15 mouse cellular contexts compared by ENCODE assay signal in the genomic region with DNA sequence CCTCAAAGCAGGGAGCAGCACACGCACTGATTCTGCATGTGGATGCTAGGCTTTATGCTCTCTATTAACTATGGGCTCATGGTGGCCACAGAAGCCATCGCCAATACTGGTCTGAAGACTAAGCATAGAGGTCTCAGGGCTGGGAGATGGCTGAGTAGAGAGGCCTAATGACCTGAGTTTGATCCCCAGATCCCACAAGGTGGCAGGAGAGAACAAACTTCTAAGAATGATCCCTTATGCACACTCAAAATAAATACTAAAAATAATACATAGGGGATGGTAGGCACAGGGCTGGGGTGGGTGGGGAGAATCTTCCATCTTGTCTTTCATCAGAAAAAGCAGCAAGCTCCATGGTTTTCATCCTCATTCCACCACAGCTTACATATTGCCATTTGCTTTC.
DNase-seq lines count a peak whose midpoint lies in the region; ATAC-seq and TF ChIP-seq lines count a peak whose summit lies in the region.
"Had no signal": no experiment of that assay in that cellular context is flagged by ENCODE, and none has a peak within 500 bp of the region (broad histone marks: within the 10 kb centered on the region; RNA-seq: fewer than 3 reads in every experiment).

No protein-coding gene starts in this region.

- H3K9me3 ChIP-seq in liver, postnatal 0 days (ENCODE audit: low read length), result no peaks in the 10 kb centered on the region
- no peaks in the 10 kb centered on the region for H3K9me3 ChIP-seq in CH12.LX (replicated peaks; ENCODE audit: low read length)
- H3K9me3 ChIP-seq: hindbrain, embryonic 12.5 days; limb, embryonic 13.5 days had no signal

- no peaks in the 10 kb centered on the region for H3K27me3 ChIP-seq in liver, postnatal 0 days (ENCODE audit: insufficient read depth, low read length)
- H3K27me3 ChIP-seq in CH12.LX (replicated peaks), result no peaks in the 10 kb centered on the region
- H3K27me3 ChIP-seq: hindbrain, embryonic 12.5 days; limb, embryonic 13.5 days had no signal

- in situ Hi-C loops in CH12.LX (cut with MboI; ENCODE audit: low pct_ligation_motif_present, low pct_unique_long_range_greater_than_20kb, low sequenced_read_pairs), result no loop called here

- no peak for TF ChIP-seq POLR2A in CH12.LX (IDR thresholded peaks at IDR 0.05; ENCODE audit: low read depth, low read length)

- peak; percentile 58 for TF ChIP-seq RAD21 in CH12.LX (IDR thresholded peaks at IDR 0.05; ENCODE audit: low read depth, low read length)

- H3K27ac ChIP-seq in liver, postnatal 0 days (ENCODE audit: low read depth), result no peak overlapping the region
- no peak overlapping the region for H3K27ac ChIP-seq in CH12.LX (ENCODE audit: insufficient read depth, low read depth)
- H3K27ac ChIP-seq: hindbrain, embryonic 12.5 days; limb, embryonic 13.5 days had no signal

- WGBS in liver, postnatal 0 days (ENCODE audit: insufficient replicate concordance), result 82% methylated on average over 2 of the region's 2 CpGs

- TF ChIP-seq CTCF in liver, postnatal 0 days (IDR thresholded peaks at IDR 0.05; ENCODE audit: low read depth), result peak; percentile 38
- TF ChIP-seq CTCF in CH12.LX (conservative IDR thresholded peaks at IDR 0.05 in 1 of 2, IDR thresholded peaks at IDR 0.05 in 1 of 2; ENCODE audit: low read depth in 2 of 2, low read length in 2 of 2), result peak in 1 of 2 experiments; percentile 55; a peak in 2 of 4 replicates

- no peak overlapping the region for H3K9ac ChIP-seq in liver, postnatal 0 days (replicated peaks)
- H3K9ac ChIP-seq in CH12.LX (ENCODE audit: insufficient read depth, low read depth), result no peak overlapping the region
- H3K9ac ChIP-seq: hindbrain, embryonic 12.5 days; limb, embryonic 13.5 days had no signal

- H3K4me1 ChIP-seq in liver, postnatal 0 days (ENCODE audit: insufficient read depth), result no peaks in the 10 kb centered on the region
- peaks cover 8 to 61% of the 10 kb centered on the region in 2 experiments; a peak in 3 of 4 replicates for H3K4me1 ChIP-seq in CH12.LX (ENCODE audit: control insufficient read depth in 1 of 2, insufficient read depth in 2 of 2)
- H3K4me1 ChIP-seq: hindbrain, embryonic 12.5 days; limb, embryonic 13.5 days had no signal

- no peak overlapping the region for H3K4me3 ChIP-seq in liver, postnatal 0 days (ENCODE audit: low read depth, low read length)
- H3K4me3 ChIP-seq in CH12.LX (replicated peaks in 1 of 3; ENCODE audit: low read depth in 2 of 3, low read length in 2 of 3, poor library complexity in 1 of 3), result no peak overlapping the region
- H3K4me3 ChIP-seq: hindbrain, embryonic 12.5 days; limb, embryonic 13.5 days; myocyte had no signal

- H3K4me2 ChIP-seq in liver, postnatal 0 days (ENCODE audit: low read depth, low read length), result no peak overlapping the region
- H3K4me2 ChIP-seq in CH12.LX (ENCODE audit: insufficient read depth, low read depth, poor library complexity, severe bottlenecking), result no peak overlapping the region
- H3K4me2 ChIP-seq: heart, embryonic 11.5 days; hindbrain, embryonic 12.5 days; limb, embryonic 13.5 days had no signal

- no peak for TF ChIP-seq EP300 in liver, postnatal 0 days (IDR thresholded peaks at IDR 0.05; ENCODE audit: low read depth)
- TF ChIP-seq EP300 in CH12.LX (IDR thresholded peaks at IDR 0.05; ENCODE audit: low read length), result no peak

- no peak for ATAC-seq in liver, postnatal 0 days

- peak; percentile 35 to 53 for DNase-seq in heart, postnatal 10 days
- DNase-seq in heart, postnatal 14 days, result no peak
- no peak for DNase-seq in liver, postnatal 0 days
- DNase-seq in liver (no peak), CH12.LX (ENCODE audit: extremely low read depth) (no peak), adipocyte (ENCODE audit: low spot score) (peak; percentile 48)
- DNase-seq in spleen, postnatal 10 days (ENCODE audit: low spot score in 2 of 2), result no peak
- no peak for DNase-seq in left cerebral cortex, postnatal 36 days (ENCODE audit: low spot score in 2 of 2)
- DNase-seq: cerebellum, adult 18-20 months; kidney, postnatal 25 days; layer of hippocampus, postnatal 36 days had no signal

- H3K79me2 ChIP-seq in CH12.LX (replicated peaks; ENCODE audit: control insufficient read depth, extremely low read depth, insufficient read depth, poor library complexity, severe bottlenecking), result no peaks in the 10 kb centered on the region

- intact Hi-C loops in heart, postnatal 10 days (cut with DNase I), result loop anchor here (2.0 to 5.0 kb wide), 2 partner anchors 165 to 193 kb away; partner anchors contain the start of genes Fam72a and Srgap2
- intact Hi-C loops in heart, postnatal 14 days (cut with DNase I), result loop anchor here (5.0 kb wide), 2 partner anchors 165 to 195 kb away; partner anchors contain the start of genes Fam72a and Srgap2
- intact Hi-C loops in left cerebral cortex, postnatal 36 days (cut with DNase I), result loop anchor here (5.0 kb wide), 1 partner anchor 165 kb away; the partner anchor contains the start of genes Fam72a and Srgap2

- dilution Hi-C loops in CH12.LX (cut with MboI; ENCODE audit: extremely low pct_ligation_motif_present, extremely low pct_unique_long_range_greater_than_20kb, low sequenced_read_pairs), result no loop called here

- no peaks in the 10 kb centered on the region for H3K36me3 ChIP-seq in liver, postnatal 0 days (replicated peaks; ENCODE audit: insufficient read depth, low read length)
- H3K36me3 ChIP-seq in CH12.LX (replicated peaks in 1 of 2; ENCODE audit: control insufficient read depth in 1 of 2, insufficient read depth in 1 of 2, low read length in 1 of 2), result peaks cover 8 to 23% of the 10 kb centered on the region in 2 experiments

TF ChIP-seq in CH12.LX, 34 proteins besides CTCF, POLR2A, EP300 and RAD21:
- TF ChIP-seq POLR2AphosphoS2 (IDR thresholded peaks at IDR 0.05; ENCODE audit: low read depth, low read length) (no peak), ZC3H11A (IDR thresholded peaks at IDR 0.05; ENCODE audit: low read depth, low read length) (peak; percentile 1; the same call in 1 of the 2 replicates), SMC3 (IDR thresholded peaks at IDR 0.05; ENCODE audit: low read depth, low read length) (peak; percentile 64)

Comparison
In these comparisons a context has a peak if more than half of its experiments do, and no peak if none do; other contexts are left out.
1. DNase-seq: peak in heart, postnatal 10 days (2 of 2) and adipocyte (single experiment); none in heart, postnatal 14 days (0 of 2), liver, postnatal 0 days (single experiment), liver (single experiment), CH12.LX (single experiment), spleen, postnatal 10 days (0 of 2) and left cerebral cortex, postnatal 36 days (0 of 2).